Mouse (Mus musculus): ENCODE results near the gene Ikzf3. TPM values are rescaled to one million over a fixed set of nuclear protein-coding genes. Genes with fewer than 3 reads are reported as not detected.
A peak's percentile ranks its signal among the peaks of the same experiment; 100 is the strongest.

Ikzf3 gene
- total RNA-seq, 2 experiments from 2014 or later = not detected

DNA sequence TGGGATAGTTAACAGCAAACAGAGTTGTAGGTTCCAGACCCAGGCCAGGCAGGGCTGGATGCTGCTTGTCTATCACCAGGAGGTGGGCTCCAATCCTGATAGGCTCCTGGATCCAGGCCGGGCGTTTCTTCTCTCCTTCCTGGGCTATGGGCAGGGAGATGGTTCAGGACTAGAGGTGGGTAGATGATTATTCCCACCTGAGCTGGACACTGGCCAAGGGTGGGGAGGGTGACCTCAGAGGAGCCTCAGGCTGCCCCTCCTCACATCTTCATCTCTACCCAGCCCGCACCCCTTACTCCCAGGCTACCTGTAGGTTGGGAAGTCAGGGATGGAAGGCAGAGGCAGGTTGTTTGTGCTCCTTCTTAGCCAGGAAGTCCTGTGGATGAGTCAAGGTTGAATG lies 96.4 kb downstream of the Ikzf3 start:
- DNase-seq (ENCODE audit: low spot score in 2 of 2) = no peak

DNA sequence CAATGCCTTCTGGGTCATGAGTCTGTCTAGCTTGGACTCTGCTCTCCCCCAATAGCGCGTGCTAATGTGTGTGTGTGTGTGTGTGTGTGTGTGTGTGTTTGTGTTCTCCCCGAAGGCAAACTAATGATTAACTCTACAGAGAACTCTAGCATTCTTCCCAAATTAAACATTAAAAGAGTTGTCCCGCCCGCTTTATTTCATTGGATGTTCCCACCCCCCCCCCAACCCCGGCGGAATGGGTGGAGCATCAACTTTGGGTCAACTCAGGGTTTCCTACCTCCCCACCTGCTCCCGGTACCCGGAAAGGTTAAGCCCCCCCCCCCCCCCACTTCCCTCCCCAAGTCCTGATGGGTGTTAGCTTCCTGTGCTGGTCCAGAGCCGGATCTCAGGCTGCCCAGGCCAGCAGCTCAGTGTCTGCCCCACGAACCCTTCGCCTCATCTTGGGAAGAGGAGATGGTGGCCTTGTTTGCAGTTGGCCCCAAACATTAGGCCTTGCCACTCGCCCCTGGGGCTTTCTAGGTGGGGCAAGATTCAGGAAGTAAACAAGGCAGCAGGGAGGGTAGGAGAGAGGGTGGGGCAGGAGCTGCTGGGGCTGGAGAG lies 97.5 kb downstream of the Ikzf3 start:
- DNase-seq (ENCODE audit: low spot score in 2 of 2) = no peak

DNA sequence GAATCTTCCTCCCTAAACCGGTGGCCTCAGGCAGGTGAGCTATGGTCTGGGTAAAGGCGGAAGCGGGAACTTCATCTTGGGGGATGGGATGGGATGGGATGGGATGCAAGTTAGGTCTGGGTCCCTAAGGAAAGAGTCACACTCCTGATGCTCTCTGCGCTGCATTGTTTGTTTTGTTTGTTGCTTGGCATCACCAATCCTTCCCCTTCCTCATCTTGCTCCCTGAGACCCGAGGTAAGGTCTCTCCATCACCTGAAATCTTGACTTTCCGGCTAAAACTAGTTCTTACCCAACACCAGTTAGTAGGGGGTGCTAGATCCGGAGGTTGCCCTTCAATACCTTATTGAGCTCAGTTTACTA lies 98.4 kb downstream of the Ikzf3 start:
- DNase-seq (ENCODE audit: low spot score in 2 of 2) = no peak

DNA sequence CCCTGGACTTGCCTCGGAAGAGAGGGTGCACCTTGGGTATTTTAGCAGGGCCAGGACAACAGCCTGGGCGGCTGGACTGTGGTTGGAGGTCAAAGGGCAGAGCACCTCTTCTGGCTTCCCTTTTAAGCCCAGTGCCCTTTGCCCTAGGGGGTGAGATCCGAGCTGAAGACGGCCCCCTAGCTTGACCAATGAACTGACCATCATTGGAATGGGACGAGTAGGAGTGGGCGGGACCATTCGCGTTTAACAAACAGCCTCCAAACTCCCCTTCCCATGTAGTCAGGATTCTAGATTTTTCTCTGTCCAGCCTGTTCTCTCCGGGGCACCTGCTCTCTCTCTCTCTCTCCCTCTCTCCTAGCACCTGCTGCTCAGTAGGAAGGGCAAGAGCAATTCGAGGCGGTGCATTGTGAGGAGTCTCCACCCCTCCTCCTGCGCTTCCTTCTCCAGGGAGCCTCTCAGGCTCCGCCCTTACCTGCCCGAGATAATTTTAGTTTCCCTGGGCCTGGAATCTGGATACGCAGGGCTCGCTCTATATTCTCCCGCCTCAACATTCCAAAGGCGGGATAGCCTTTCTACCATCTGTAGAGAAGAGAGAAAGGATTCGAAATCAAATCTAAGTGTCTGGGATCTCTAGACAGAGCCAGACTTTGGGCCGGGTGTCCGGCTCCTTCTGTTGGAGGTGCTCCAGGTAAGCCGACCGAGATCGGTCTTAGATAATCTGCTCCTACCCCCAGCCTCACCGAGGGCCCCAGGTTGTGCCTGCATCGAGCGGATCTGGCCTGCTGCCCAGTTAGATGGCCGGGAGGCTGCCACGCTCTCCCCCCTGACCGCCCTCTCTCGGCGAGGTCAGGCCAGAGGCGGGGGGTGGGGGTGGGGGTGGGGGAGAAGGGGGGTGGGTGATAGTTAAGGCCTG lies 99.0 kb downstream of the Ikzf3 start:
- DNase-seq (ENCODE audit: low spot score in 2 of 2) = no peak

DNA sequence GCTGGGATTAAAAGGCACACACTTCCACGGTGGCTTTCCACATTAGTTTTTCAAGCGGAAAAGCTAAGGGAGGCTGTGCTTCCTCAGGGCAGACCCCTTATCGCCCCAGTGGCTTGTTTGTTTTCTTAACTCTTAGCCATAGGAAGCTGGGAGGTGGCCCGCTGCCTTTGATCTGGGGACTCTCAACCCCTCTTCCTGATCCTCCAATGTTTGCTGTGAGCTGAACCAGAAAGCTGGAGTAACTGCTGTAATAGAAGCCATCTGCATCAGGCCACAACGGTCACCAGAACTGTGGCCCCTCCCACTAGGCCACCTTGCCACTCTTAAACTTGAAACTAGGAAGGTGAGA lies 99.6 kb downstream of the Ikzf3 start, which contains the start of gene Grb7:
Grb7 (plus strand) TSS at position 182 of the 349 bp plus-strand sequence.
- no peak for DNase-seq (ENCODE audit: low spot score in 2 of 2)

DNA sequence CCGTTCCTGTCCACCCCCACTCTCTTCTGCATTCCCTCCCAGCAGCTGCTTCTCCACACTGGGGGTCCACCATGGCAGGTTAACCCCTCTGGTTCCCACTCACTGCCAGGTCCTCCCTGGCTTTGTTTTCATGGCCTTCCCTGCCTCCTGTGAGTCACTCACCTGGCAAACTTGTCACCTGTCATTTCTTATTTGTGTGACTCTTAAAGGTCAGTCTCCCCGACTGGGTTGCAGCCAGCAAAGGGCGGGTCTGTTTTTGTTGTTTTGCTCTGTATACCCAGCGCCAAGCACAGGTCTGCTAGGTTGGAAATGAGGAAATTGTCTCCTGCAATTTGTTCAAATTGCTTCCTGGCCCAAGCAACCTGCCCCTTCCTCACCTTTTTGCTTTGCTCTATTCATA lies 100.2 kb downstream of the Ikzf3 start:
- DNase-seq (ENCODE audit: low spot score in 2 of 2) = no peak

DNA sequence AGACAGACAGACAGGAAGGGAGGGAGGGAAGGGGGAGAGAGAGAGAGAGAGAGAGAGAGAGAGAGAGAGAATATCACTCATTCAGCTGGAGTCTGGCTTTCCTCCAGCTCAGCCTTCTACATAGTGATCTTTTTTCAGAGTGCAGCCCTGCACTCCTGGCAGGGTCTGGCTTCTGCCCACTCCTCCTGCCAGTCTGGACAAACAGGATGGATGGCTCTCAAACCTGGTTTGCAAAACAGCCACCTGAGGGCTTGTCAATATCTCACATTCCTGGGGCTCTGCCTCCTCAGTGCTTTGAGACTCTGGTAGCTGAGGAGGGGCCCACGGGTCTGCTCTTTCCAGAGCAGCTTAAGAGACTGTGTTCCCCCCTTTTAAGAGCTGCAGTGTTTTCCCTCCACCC lies 100.6 kb downstream of the Ikzf3 start:
- no peak for DNase-seq (ENCODE audit: low spot score in 2 of 2)

DNA sequence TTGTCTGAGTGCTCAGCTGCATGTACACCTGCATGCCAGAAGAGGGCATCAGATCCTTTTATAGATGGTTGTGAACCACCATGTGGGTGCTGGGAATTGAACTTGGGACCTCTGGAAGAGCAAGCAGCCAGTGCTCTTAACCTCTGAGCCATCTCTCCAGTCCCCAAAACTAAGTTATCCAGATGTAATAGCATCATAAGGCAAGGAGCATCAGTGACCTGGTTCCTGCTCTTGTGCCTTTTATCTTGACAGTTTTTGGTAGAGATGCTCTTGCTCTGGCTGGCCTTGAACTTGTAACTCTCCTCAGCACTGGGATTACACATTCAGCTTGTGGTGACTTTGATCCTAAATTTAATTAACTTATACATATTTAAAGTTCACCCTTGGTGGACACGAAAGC lies 102.1 kb downstream of the Ikzf3 start:
- DNase-seq (ENCODE audit: low spot score in 2 of 2) = no peak

DNA sequence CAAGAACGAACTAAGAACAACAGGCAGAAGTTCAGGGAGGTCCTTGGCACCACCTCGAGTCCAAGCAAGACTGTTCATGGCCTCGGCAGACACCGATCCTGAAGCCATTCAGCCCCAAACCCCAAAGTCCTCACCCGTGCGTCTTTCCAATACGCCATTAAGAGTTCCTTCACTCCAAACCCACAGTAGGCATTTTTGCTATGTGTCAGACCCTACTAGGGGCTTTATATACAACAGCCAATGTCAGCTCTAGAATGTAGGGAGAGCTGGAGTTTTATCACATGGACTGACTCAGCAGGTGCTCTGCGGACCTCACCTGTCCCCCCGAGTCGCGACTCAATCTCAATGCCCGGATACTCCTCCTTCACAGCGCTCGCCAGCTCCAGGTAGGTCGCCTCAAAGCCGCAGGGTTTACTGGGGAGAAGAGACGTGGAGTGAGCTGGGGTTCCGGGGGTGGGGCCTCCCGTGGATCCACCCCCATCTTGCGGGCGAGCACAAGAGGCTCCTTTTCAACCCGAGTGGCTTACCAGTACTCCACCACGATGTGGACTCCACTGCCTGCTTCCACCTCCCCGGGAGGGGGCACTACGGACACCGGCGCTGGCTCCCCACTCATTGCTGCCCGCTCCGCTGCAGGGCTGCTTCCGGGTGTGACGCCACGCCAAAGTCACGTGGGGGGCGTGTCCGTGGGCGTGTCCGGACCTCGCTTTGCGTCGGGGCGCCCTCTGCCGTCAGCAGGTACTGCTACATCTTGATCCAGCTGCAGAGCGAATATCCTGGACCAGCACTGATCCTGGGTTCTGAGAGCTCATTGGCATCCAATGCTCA lies 107.3 kb downstream of the Ikzf3 start, which contains the start of gene Mien1:
Mien1 (minus strand) TSS at position 661 of the 828 bp plus-strand sequence.
- peak; percentile 99 for DNase-seq (ENCODE audit: low spot score in 2 of 2)

DNA sequence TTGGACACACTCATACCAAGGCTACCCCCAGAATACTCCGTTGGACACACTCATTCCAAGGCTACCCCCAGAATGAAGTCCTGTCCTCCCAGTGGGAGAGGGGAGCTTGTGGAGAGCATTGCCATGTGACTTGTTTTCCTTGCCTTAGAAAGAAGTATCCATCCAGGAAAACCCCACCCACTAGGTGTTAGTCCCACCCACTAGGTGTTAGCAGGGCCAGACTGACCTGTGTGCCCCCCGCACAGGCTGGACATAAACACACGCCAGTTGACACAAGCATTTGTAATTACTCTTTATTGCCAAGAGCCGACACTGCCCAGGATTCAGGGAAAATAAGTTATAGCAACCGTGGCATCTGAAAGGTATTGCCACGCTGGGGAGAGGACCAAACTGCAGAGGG lies 108.4 kb downstream of the Ikzf3 start:
- no peak for DNase-seq (ENCODE audit: low spot score in 2 of 2)

DNA sequence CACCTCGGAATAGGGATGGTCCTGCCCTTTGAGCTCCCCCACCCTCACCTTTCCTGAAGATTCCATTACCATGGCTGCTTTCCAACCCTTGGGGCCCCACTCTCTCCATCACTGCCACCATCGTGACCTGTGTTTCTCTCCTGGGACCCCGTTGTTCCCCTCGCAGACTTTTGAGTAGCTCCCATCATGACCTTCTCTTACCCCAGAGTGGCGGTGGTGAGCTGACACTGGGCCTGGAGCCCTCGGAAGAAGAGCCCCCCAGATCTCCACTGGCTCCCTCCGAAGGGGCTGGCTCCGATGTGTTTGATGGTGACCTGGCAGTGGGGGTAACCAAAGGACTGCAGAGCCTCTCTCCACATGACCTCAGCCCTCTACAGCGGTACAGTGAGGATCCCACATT lies 110.1 kb downstream of the Ikzf3 start:
- no peak for DNase-seq (ENCODE audit: low spot score in 2 of 2)

DNA sequence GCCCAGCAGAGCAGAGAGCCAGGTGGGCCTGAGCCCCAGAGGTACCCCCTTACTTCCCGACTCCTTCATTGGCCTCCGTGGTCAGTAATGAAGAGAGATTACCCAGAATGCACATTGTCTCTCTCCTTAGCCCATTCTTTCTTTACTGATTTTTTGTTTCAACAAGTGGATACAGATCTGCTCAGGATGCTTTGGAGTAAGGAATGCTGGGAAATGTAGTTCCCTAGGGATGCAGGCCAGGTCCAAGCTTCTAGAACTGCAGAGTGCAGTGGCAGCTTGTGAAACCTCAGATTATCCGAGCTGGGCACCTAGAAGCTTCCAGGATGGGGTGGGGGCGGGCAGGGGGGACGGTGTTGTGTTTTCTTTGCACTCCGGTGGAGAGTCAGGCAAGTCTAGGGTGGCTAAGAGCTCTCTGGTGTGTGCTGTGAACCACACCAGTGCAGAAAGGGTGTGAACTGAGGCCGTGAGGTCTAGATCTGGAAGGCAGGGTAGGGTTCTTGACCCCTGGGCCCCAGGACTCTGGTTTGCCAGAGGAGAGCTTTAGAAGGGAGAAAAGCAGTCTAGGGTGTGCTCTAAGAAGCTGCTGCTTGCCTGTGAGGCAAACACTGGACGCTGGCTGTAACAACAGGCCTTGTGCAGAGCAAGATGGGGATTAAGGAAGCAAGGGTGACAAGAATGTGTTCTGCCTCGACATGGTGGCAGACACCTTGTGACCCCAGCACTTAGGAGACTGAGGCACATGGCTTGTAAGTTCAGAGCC lies 113.9 kb downstream of the Ikzf3 start:
- no peak for DNase-seq (ENCODE audit: low spot score in 2 of 2)

DNA sequence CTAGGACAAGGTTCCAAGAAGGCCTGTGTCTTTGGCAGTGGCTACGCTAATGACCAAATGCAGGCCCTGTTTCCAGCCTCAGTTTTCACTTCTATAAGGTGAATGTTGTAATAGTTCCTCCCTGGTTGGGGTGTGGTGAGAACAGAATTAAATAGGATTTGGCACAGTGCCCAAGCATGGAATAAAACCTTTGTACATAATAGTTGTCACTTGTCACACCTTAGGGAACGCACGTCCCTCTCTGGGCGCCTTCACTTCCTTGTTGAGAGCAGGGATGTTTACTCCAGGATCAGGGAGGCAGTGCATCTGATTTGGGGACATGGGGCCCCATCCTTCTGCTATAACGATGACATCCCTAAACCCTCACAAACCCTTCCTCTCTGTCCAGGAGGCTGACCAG lies 117.4 kb downstream of the Ikzf3 start:
- no peak for DNase-seq (ENCODE audit: low spot score in 2 of 2)

DNA sequence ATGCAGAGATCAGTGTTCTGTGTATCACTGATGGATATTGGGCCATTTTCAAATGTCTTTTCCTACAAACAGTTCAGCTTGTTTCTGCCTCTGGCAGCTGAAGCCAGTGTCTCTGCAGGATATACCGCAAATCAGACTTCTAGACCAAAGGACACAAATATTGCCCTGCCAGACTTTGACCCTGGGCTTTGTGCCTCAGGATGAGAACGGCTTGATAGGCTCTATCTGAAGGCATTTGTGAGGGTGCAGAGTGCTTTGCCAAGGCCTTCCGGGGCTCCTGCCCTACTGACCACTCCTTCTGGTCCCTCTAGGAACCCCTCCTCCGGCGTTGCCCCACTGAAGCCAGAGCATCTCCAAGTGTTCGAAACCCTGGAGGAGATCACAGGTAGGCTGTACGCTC lies 119.2 kb downstream of the Ikzf3 start:
- DNase-seq (ENCODE audit: low spot score in 2 of 2) = no peak

DNA sequence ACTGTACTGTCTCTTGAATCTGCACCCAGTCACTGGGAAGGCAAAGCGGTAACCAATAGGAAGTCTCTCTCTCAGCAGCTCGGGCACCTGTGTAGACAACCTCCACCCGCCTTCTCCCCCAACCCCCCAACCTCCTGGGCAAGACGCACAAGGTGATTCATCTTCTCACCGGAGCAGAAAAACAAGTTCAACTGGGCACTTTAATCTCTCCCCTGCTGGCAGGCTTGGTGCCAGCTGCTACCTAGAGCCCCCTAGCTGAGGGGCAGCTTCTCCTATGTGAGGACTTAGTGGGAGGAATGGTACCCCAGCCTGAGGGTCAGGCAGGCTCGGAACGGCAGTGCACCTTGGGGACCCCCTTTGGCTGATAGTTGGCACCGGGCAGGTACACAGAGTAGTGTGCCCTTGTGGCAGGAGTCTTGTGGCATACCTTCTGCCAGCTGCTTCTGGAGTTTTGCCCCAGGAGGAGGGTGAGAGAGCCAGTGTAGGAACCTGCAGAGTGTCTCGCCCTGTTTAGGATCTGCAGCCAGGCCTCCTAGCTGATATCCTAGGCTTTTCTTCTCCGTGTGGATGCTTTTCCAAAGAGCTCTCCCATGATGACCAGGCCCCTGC lies 126.8 kb downstream of the Ikzf3 start:
- no peak for DNase-seq (ENCODE audit: low spot score in 2 of 2)

DNA sequence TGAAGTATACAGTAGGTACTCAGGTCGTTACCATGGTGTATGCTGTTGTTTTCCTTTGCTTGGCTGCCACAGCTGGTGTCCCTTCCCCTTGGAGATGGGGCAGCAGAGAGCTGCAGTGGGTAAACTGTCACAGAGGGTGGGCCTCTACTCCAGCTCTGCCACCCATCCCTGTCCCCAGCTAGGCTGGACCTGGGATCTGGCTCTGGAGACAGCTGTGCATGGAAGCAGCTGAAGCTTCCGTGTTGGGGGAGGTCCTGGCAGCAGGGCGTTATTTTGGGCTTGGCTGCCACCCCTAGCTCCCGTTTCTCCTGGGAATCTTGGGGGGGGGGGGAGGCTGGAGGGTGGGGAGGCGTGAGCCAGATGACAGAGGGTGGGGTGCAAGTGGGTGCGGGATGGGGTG lies 127.6 kb downstream of the Ikzf3 start:
- no peak for DNase-seq (ENCODE audit: low spot score in 2 of 2)

DNA sequence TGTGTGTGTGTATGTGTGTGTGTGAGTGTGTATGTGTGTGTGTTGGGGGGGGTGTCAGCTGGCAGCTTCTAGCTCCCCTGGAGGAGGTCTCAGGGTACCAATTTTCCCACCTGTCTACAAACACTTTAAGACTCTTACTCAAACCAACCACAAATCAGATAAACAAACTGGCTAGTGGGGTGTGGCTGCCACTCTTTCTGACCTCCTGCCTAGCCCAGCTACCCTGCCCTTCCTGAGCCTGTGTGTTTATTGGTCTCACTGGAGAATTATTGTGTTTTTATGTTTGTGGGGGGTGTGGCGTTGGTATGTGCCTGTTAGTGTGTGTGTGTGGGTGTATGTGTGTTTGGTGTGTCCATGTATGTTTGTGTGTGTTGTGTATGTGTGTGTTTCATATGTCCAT lies 128.8 kb downstream of the Ikzf3 start:
- DNase-seq (ENCODE audit: low spot score in 2 of 2) = no peak
